Mouse (Mus musculus) ovary, postnatal 36 days (tissue): ENCODE results near the gene Gadd45g.
A peak's percentile ranks its signal among the peaks of the same experiment; 100 is the strongest.

Experiments
- DNase-seq: peaks from one replicate; pipeline ENCODE4 v3.0.0; 2022; ENCODE audit warnings: low spot score, mixed read lengths

The Gadd45g gene

DNA sequence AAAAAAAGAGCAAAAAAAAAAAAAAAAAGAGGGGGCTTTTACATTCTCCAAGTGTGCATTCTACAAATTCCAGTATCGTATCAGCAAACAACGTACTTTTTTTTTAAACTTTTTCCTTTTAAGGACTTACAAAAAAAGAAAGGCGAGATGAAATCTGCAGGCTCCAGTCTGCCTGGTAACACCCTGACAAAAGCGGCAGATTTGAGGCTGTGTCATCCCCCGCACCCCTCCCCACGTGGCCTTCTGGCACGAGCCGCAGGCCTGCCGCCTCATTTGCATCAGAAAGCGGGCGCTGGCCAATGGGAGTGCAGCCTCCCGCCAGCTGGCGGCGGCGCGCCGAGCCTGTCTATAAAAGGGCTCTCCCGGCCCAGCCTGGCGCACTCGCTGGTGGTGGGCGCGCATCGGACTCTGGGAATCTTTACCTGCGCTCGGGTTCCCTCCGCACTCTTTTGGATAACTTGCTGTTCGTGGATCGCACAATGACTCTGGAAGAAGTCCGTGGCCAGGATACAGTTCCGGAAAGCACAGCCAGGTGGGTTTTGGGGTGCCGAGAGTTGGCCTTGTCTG is at the start of gene Gadd45g:
Gene Gadd45g, plus strand, starts transcription at position 378 of the 567 bp plus-strand sequence.
- DNase-seq, result peak; percentile 95

DNA sequence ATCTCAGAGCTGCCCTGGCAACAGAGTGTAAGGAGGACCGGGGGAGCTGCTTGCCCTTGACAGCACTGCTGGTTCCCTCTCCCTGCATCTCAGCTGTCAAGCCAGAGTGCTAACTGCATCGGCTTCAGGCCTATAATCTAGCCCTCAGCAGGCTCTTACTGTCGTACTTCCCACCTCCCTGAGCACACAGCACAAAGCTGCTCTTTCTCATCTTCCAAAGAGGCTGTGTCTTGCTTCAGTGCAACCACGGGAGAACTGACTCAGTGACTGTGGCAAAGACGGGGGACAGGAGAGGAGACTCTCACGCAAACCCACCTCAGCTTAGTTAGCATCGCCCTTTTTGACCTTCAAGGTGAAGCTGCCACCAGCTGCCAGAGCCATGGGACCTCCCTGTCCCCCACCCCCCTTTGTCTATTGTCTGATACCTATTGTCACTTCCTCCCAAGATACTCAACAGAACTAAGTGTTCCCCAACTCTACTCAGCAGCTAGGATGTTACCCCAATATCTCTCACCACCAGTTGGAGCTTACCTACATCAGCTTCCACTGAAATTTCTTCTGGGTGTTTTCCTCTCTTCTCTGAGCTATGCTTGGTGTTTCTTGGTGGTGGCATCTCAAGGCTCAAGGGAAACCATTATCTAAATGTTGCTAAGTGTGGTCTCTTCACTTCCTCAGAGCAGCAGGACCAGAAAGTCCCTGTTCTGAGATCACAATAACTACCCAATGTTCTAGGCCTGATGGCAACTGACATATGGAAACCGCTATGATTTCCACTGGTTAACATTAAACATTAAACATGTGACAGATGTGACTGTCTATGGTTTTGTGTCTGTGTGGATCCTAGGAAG is 48.4 kb upstream of the Gadd45g start:
- DNase-seq, result no peak

DNA sequence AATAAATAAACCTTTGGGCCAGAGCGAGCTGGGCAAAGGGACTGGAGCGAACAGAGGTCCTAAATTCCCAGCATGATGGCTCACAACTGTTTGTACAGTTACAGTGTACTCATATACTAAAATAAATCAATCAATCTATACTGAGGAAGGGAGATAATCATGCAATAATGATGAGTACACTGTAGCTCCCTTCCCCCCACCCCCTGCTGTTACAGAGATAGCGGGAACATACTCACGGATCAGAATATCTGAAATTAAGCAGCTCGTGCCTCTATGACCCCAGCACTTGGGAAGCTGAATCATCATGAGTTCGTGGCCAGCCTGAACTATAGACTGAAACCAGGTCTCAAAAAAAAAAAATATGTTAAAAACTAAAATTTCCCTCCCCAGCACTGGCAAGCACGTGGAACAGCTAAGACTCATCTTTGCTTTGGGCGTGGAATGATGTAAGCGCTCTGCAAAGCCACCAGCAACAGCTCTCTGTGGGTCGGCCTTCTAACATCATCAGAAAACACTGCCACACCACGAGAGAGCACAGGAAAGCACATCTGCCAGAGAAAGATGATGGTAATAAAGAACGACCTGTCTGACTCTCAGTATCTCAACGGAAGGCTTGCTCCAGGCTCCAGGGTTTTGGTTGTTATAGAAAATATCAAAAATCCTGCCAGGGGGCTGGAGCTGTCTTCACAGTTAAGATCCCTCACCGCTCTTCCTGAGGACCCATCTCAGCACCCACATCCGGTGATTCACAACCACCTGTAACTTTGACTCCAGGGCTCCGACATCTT is 46.5 kb upstream of the Gadd45g start:
- DNase-seq, result no peak

DNA sequence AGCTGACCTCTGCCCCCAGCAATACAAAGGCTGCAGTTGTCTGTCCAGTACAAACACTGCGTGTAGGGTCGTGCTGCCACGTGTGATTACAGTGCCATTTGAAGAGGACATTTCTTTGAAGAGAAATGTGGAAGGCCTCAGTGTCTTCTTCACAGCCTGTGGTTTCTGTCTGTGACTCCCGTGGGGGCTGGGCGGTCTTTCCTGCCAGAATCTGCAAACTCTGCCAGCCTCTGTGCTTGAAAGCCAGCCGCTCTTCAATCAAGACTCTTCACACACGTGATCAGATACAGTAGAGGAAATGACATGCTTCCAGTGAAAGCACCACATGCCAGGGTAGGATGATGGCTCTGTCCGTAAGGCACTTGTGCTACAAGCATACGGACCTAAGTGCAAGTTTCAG is 45.6 kb upstream of the Gadd45g start:
- no peak for DNase-seq

DNA sequence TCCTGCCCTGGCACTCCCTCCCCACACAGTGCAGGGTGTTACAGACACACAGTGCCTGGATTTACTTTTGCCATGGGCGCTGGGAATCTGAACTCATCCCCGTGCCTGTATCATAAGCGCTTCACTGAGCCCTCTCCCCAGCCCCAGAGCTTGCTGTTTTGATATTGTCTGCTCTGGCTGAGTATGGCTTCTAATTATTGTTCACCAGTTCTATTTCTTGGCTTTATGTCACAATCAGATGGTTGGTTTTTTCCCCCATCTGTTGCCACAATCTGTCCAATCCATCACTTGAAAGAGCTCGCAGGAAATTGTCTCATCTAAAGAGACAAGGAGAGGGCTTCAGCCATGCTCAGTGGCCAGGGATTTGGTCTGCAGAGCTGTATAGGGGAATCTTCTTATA is 40.8 kb upstream of the Gadd45g start:
- no peak for DNase-seq

DNA sequence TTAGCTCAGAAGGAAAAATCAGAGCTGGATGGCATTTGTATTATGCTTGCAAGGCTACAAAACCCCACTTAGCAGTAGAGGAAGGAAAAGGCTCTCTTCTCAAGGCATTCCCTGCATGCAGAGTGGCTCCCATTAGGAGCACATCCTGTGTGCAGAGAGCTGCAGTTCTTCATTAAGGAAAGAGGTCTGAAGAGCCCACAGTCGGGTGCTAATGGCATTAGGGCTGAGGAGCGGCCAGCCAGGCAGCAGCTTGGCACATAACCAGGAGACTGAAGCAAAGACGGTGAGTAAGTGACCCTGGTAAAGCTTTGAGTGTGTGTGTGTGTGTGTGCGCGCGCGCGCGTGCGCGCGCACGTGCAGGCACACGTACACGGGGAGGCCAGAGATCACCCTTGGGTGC is 40.3 kb upstream of the Gadd45g start:
- no peak for DNase-seq

DNA sequence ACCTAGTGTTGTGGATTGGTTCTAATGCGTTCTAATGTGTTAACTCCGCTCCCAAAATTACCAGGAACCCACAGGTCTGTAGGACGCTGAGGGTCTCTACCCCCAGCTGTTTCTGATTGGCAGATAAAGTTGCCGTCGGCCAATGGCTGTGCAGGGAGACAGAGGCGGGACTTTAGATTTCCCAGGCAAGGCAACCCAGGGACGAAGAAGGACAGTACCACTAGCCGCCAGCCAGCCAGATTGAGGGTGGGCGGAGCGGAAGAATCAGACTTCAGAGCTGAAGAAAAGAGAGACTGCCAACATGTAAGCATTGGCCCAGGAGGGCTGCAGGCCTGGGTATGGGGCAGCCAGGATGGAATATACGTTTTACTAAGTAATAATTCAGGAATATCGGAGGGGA is 38.3 kb upstream of the Gadd45g start:
- no peak for DNase-seq

DNA sequence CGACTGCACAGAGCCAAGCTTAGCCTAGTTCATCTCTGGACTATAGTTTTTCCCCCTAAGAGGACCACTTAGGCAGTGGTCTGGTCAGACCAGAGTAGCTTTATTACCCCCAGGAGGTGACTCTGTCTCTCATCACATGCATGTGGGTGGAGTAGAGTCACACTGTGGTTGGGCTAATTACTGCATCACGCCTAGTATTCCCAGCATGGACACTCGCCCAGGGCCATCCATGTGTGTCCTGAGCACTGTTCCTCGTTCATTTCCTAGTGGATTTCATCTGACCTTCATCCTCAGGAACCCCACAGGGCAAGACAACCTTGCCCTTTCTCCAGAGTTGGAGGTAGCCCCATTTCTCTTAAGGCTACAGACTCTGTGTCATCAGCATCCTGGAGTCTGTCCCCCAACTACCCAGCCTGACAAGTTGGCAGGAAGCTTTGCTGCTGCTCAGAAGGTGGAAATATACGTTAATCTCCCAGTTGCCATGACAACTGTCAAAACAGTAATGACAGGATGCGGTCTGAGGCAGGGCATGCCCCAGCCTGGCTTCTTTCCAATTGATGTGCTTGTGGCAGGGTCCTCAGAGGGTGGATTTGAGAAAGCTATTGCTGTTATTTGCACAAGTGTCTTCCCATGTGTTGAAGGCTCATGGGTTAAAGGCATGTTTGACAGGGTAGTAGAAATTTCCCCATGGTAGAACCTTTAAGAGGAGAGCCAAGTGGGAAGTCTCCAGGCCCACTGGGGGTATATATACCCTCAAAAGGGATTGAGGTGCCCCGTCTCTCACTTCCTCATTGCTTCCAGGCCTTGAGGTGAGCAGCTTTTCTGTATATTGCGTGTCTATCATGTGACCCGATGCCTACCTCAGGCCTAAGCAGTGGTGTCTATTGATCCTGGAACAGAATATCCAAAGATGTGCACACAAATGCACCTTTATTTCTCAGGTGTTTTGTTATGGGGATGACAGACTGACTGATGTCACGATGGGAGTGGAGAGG is 32.6 kb upstream of the Gadd45g start:
- no peak for DNase-seq

DNA sequence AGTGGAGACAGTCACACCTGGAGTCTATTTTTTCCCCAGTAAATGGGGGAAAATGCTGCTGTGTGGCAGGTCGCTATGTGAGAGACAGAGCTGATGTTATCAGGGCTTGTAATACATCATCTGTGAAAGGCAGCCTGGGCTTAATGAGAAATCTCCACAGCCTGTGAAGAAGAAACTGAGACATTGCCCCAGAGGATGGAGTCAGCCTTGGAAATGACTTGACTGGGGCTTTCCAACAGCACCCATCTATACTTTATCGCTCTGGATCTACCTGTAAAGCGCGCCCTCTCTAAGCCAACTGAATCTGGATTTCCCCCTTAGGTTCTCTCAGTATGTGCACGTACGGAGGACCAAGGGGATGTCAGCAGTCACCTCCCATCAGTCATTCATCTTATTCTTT is 31.8 kb upstream of the Gadd45g start:
- no peak for DNase-seq

DNA sequence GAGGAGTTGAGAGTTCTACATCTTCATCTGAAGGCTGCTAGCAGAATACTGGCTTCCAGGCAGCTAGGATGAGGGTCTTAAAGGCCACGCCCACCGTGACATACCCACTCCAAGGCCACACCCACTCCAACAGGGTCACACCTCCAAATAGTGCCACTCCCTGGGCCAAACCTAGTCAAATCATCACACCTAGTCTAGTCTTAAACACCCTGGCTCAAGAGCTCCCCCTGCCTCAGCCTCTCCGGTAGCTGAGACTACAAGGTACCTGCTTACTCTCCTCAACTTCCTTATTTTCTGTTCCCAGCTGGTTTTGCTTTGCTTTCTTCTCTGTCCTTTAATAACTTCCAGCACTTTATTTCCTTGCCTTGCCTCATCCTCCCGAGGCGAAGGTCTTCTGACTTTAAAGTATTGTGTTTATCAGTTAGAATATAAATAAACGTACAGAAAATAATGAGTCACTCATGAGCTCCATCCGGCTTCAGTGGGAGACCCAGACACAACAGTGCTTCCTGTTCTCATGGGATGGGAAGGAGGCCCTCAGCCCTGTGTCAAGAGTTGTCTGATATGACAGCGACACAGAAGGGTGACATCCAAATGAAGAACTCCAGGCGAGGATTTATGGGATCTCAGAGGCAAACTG is 30.5 kb upstream of the Gadd45g start:
- DNase-seq, result no peak

DNA sequence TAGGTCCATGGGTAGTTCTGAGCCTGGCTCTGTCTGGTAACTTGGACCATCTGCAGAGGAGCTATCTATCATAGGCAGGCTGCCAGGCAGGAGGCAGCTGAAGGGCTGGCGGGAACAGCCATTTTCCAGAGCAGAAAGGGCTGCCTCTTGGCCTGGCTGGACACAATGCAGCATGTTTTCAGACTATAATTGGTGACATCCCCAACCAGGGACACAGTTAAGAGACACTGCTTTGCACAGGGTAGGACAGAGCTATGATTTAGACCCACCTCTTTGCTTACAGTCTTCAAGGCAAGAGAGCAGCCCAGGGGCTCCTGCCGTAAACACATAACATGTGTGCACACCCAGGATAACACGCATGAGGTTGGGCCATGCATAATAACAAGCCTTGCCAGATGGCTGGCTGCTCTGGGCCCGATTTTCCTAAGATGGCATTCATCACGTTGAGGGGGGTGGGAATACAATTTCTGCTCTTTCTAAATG is 29.9 kb upstream of the Gadd45g start:
- DNase-seq, result no peak

DNA sequence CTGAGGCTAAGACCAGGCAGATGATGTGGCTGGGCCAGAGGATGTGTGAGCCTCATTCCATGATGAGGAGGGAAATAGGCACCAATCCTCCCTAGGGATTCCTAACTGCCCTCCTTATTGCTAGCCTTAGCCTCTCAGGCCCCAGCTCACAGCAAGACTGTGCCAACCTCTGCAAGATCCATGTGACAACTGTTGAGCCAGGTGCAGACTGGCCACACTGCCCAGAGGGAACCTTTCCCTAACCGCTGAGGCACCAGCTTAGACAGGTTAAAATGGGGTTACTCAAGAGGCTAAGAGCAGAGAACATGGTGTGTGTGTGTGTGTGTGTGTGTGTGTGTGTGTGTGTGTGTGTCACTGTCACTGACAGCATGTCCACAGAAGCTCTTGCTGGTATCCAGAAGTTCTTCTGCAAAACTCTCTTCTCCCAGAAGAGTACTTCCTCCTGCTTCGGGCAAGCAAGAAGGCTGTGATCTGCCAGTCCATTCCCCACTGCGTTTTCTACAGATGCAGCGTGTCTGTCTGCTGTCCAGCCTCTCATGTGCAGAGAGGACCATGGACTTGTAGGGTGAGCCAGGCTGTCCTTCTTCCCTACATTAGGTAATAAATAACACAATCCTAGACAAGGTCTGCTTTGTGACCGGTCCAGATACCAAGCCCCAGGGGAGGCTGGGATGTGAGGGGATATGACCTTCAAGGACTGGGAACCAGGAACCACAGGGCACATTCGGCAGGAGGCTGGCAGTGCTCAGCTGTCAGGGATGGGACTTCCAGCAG is 28.1 kb upstream of the Gadd45g start:
- DNase-seq, result no peak

DNA sequence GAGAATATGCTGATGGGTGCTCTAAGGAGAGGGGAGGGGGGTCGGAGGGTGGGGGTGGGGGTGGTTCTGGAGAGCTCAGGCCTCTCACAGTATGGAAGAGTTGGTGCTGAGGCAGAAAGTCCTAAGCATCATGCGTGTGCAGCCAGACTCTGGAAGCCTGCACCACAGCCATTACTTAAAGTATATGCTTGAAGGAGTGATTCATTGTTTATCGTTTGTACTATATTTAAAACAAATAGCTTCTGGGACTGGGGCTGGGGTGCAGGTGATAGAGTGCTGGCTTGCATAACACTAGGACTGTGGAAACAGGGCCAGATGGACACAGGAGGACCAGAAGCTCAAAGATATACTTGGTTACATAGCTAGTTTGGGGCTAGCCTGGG is 27.5 kb upstream of the Gadd45g start:
- DNase-seq, result no peak

DNA sequence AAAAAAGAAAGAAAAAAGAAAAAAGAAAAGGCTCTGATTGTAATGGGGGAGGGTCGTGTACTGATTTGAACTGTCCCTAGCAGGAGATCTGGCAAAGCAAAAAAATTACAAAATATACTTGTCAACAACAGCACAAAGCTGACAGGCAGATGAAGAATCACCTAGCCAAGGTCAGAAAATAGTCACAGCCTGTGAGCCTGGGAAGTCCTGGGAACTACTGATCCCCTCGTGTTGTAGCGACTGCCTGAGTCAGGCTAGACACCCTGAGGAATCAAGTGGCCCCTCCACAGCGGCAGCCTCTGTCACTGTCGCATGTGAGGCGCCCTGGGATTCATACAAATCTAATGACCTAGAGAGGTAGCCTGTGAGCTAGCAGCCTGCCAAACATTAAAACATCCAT is 27.1 kb upstream of the Gadd45g start:
- DNase-seq, result no peak

DNA sequence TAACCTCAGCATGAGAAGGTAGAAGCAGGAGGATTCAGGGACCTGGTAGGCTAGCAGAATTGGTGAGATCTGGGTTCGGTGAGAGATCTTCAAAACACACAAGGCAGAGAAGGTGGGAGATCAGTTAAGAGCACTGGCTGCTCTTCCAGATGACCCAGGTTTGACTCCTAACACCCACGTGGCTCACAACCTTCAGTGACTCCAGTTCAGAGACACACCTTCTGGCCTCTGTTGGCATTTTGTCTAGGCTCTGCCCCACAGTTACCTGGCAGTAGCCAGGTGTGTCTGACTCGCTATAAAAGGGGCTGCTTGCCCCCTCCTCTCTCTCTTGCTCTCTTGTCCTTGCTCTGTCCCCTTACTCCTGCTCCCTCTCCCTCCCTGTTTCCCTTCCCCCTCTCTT is 24.5 kb upstream of the Gadd45g start:
- DNase-seq, result no peak

DNA sequence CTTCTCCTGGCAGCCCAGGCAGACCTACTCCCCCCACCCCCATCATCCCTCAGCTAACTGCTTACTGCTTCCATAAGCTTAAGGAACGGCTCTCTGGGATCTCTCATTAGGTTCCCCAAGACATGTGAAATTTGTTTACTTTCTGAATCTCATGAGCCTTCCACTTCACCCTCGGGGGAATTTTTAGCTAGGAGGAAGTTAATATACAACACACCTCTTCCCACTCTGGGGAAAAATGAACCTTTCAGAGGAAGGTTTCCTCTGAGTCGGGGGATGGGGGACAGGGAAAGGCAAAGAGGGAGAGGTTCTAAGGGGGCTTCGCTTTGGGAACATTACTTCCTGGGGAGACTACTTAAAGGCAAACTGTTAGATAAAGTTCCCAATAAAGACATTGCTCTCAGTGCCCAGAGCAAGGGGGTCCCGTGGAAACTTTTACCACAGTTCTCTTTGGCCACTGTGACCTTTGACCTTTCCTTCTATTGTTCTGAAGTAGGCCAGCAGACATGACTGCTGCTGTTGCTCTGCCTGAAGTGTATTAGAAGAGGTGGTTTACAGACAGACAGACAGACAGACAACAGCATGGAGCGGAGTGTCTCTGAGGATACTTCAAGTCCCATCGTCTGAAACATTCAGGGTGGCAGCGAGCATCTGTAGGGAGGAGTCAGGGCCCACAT is 22.5 kb upstream of the Gadd45g start:
- DNase-seq, result no peak

DNA sequence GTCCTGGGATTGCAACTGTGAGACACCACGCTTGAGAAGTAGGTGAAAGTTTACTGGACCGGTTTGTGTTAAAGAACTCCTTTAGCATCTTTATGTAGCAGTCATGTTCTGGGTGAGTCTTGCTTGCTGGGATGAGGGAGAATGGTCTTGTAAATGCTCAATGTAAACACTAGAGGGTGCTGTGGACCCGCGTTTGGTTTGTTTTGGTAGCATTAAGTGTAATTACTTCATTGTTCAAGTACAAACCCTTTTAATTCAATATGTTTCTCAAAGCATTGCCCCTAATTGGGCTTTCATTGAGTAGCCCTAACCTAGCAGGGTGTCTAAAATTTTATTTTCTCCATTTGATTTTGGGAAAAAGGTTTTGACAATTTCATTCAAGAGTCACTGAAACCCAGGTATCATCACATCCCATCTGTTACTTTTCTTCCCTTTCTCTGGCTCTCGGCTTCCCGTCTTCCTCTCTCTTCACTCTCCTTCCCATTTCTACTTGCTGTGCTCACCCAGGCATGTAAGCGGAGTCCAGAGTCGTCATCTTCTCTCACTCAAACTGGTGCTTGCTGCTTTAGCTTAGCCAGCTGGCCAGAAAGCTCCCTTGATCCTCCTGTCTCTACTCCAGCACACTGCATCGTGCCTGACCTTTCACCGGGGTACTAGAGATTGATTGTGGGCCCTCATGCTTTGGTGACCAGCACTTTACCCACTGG is 15.6 kb upstream of the Gadd45g start:
- DNase-seq, result no peak

DNA sequence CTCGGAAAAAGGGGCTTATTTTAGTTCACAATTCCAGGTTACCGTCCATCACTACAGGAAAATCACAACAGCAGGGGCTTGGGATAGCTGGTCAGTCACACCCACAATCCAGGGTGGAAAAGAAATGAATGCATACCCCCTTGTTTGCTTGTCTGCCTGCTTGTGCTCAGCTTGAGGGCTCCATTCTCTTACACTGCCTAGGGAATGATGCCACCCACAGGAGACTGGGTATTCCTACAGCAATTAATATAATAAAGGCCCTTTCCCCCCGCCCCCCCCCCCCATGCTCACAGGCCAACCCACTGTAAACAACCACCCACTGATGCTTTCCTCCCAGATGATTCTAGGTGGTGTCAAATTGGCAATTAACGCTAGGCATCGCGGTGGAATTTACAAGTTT is 14.0 kb upstream of the Gadd45g start:
- no peak for DNase-seq

DNA sequence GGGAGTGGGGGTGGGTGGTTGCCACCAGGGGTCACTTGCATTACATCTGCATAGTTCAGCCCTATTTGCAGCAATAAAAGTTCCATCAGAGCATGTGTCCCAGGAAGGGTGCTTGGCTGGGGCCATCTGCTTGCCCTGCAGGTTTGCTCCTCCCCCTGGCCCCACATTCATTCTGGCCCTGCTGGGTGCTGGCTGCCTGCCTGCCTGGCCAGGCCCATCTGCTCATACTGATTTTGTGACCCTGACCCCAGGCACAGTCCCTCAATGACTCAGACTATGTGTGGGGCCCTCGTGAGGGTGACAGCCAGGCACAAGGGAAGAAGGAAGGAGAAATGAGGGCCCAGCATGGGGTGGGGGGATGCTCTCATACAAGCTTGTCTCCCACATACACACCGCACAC is 12.9 kb upstream of the Gadd45g start:
- no peak for DNase-seq
